Mouse (Mus musculus) kidney, postnatal 0 days (tissue): ENCODE measurements around the gene Ina. TPM values are rescaled to one million over a fixed set of nuclear protein-coding genes. Genes with fewer than 3 reads are reported as not detected.
A peak's percentile ranks its signal among the peaks of the same experiment; 100 is the strongest.

Source experiments
- ATAC-seq: fragments of 200-750 bp; cut with Nextera tagmentation; replicated peaks from 2 replicates; pipeline ENCODE4 v1.8.0; 2017; ENCODE audit warnings: low read depth, moderate number of reproducible peaks, moderate TSS enrichment, moderate library complexity; ENCODE audit not compliant: low FRiP score
- DNase-seq: peaks from one replicate; pipeline ENCODE4 v3.0.0-alpha.2; 2016; ENCODE audit warnings: low spot score
- H3K27ac ChIP-seq: fragments of 300-500 bp; sonication (generic); 2 replicates; pipeline ENCODE4 v1.5.1; 2014; ENCODE audit warnings: mild to moderate bottlenecking
- H3K27me3 ChIP-seq: fragments of 300-500 bp; sonication (generic); 2 replicates; pipeline ENCODE4 v1.6.1; 2014; ENCODE audit warnings: low read length, mixed read lengths; ENCODE audit not compliant: insufficient read depth
- H3K36me3 ChIP-seq: fragments of 300-500 bp; sonication (generic); 2 replicates; pipeline ENCODE4 v1.6.1; 2014; ENCODE audit warnings: low read length, mixed read lengths; ENCODE audit not compliant: insufficient read depth
- H3K4me1 ChIP-seq: fragments of 300-500 bp; sonication (generic); replicated peaks from 2 replicates; pipeline ENCODE4 v1.6.1; 2014; ENCODE audit warnings: antibody characterized with exemption, low read length, mixed read lengths; ENCODE audit not compliant: insufficient read depth
- H3K4me2 ChIP-seq: fragments of 300-500 bp; sonication (generic); 2 replicates; pipeline ENCODE4 v1.6.1; 2014; ENCODE audit warnings: mild to moderate bottlenecking, low read length, moderate library complexity, mixed read lengths
- H3K4me3 ChIP-seq: fragments of 300-500 bp; sonication (generic); replicated peaks from 2 replicates; pipeline ENCODE4 v1.5.1; 2014; ENCODE audit warnings: low read depth, low read length
- H3K9ac ChIP-seq: fragments of 300-500 bp; sonication (generic); 2 replicates; pipeline ENCODE4 v1.6.1; 2014; ENCODE audit warnings: low read depth, low read length
- H3K9me3 ChIP-seq: fragments of 300-500 bp; sonication (generic); replicated peaks from 2 replicates; pipeline ENCODE4 v1.6.1; 2016; ENCODE audit warnings: low read length, inconsistent platforms, mixed read lengths
- CTCF ChIP-seq: IDR thresholded peaks from 2 replicates; pipeline ENCODE4 v1.5.1; 2016; ENCODE audit warnings: antibody characterized with exemption, low read depth, mild to moderate bottlenecking, moderate library complexity
- WGBS: fragments of 180-500 bp; shearing (Covaris S2); extraction: QIAGEN DNeasy Blood & Tissue Kit; methylation state at CpG from one replicate; pipeline ENCODE4 v1.1.7; 2014; 5-methylcytosine and 5-hydroxymethylcytosine counted together
- polyA plus RNA-seq: library from polyadenylated mRNA; unstranded; fragments of >200 nt; fragmentation: Nextera tagmentation; extraction: Ambion mirVana; gene quantifications from 2 replicates; pipeline ENCODE4 v1.2.1, GENCODE M21; 2015

The Ina gene
- polyA plus RNA-seq, 1 experiment from 2014 or later, result 0.24 TPM

GRCm38 (mm10) chr19:47043608-47044007 is 29.1 kb downstream of the Ina start:
- Histone ChIP-seq H3K9me3 (no peaks in the 10 kb centered on the region), H3K9ac (no peak overlapping the region), H3K27ac (no peak overlapping the region), H3K4me3 (no peak overlapping the region), H3K27me3 (no peaks in the 10 kb centered on the region), H3K4me2 (no peak overlapping the region), H3K4me1 (no peaks in the 10 kb centered on the region), H3K36me3 (peaks cover 15% of the 10 kb centered on the region; the same call in 1 of the 2 replicates)
- DNase-seq, result peak; percentile 62
- TF ChIP-seq CTCF, result peak; percentile 60
- no peak for ATAC-seq
- WGBS, result 88% methylated on average over 3 of the region's 3 CpGs

- H3K4me1 ChIP-seq, result peaks cover 8% of the 10 kb centered on the region; the same call in 1 of the 2 replicates
- DNase-seq (no peak), ATAC-seq (no peak)
- no peak overlapping the region for H3K4me2 ChIP-seq
- H3K27ac ChIP-seq, result no peak overlapping the region
- WGBS, result 90% methylated on average over 1 of the region's 1 CpGs
- no peak overlapping the region for H3K4me3 ChIP-seq
- H3K9ac ChIP-seq, result no peak overlapping the region
- no peaks in the 10 kb centered on the region for H3K9me3 ChIP-seq
- H3K36me3 ChIP-seq, result peaks cover 13% of the 10 kb centered on the region; the same call in 1 of the 2 replicates
- H3K27me3 ChIP-seq, result no peaks in the 10 kb centered on the region
- peak; percentile 54 for TF ChIP-seq CTCF
Measured at GRCm38 (mm10) chr19:47046343-47046742, 31.8 kb downstream of the Ina start.

GRCm38 (mm10) chr19:47047236-47047833 is 32.8 kb downstream of the Ina start:
- no peaks in the 10 kb centered on the region for H3K27me3 ChIP-seq
- no peak overlapping the region for H3K9ac ChIP-seq
- no peak for DNase-seq
- 77% methylated on average over 13 of the region's 13 CpGs for WGBS
- no peaks in the 10 kb centered on the region for H3K9me3 ChIP-seq
- H3K4me2 ChIP-seq, result no peak overlapping the region
- H3K36me3 ChIP-seq, result peaks cover 10% of the 10 kb centered on the region; the same call in 1 of the 2 replicates
- TF ChIP-seq CTCF, result no peak
- peaks cover 8% of the 10 kb centered on the region; the same call in 1 of the 2 replicates for H3K4me1 ChIP-seq
- H3K4me3 ChIP-seq, result no peak overlapping the region
- no peak for ATAC-seq
- no peak overlapping the region for H3K27ac ChIP-seq

- Histone ChIP-seq H3K4me3 (no peak overlapping the region), H3K4me1 (peaks cover 8% of the 10 kb centered on the region; the same call in 1 of the 2 replicates), H3K4me2 (peak overlapping the region; percentile 93), H3K9me3 (no peaks in the 10 kb centered on the region), H3K27ac (no peak overlapping the region), H3K9ac (no peak overlapping the region), H3K36me3 (peaks cover 10% of the 10 kb centered on the region; the same call in 1 of the 2 replicates), H3K27me3 (no peaks in the 10 kb centered on the region)
- WGBS, result 66% methylated on average over 4 of the region's 4 CpGs
- DNase-seq (no peak), ATAC-seq (no peak)
- no peak for TF ChIP-seq CTCF
Measured at GRCm38 (mm10) chr19:47049061-47049460, 34.6 kb downstream of the Ina start.

DNA sequence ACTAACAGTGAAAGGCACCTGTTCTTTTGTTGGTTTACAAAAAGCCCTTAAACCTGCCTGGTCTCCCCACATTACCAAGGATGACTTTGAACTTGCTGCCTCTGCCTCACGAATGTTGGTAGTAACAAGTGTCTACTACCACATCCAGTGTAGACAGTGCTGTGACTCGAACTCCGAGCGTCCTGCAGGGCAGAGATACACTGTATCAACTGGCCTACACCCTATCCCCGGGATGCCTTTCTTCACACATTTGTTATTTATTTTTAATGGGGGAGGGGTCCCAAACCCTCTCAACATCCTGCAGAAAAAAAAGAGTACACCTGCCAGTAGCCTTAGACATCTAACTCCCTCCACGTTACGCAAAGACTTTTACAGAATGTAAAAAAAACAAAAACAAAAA is 35.3 kb downstream of the Ina start:
- TF ChIP-seq CTCF, result no peak
- peaks cover 8% of the 10 kb centered on the region; the same call in 1 of the 2 replicates for H3K4me1 ChIP-seq
- no peaks in the 10 kb centered on the region for H3K9me3 ChIP-seq
- H3K27me3 ChIP-seq, result no peaks in the 10 kb centered on the region
- H3K4me2 ChIP-seq, result peak overlapping the region; percentile 93
- ATAC-seq (no peak), DNase-seq (no peak)
- H3K36me3 ChIP-seq, result peaks cover 10% of the 10 kb centered on the region; the same call in 1 of the 2 replicates
- H3K9ac ChIP-seq, result peak overlapping the region; percentile 79
- no peak overlapping the region for H3K27ac ChIP-seq
- peak overlapping the region; percentile 90 for H3K4me3 ChIP-seq
- WGBS, result 4% methylated on average over 7 of the region's 7 CpGs

- H3K9me3 ChIP-seq, result no peaks in the 10 kb centered on the region
- no peaks in the 10 kb centered on the region for H3K27me3 ChIP-seq
- peak within 1 kb of the TSS; percentile 95 for H3K27ac ChIP-seq
- peak within 1 kb of the TSS; percentile 79 for H3K9ac ChIP-seq
- peak within 1 kb of the TSS; percentile 90 for H3K4me3 ChIP-seq
- WGBS, result under 1% methylated on average over 75 of the region's 75 CpGs
- peaks cover 8% of the 10 kb centered on the region; the same call in 1 of the 2 replicates for H3K36me3 ChIP-seq
- DNase-seq, result peak; percentile 81
- peak; percentile 80 for ATAC-seq
- TF ChIP-seq CTCF, result no peak
- H3K4me2 ChIP-seq, result peak within 1 kb of the TSS; percentile 93
- peaks cover 8% of the 10 kb centered on the region; the same call in 1 of the 2 replicates for H3K4me1 ChIP-seq
Measured at GRCm38 (mm10) chr19:47050271-47051032, 36.0 kb downstream of the Ina start, which contains the start of gene Pcgf6. Pcgf6 (minus strand) TSS chr19:47050906.
